Mouse (Mus musculus) ES-Bruce4 (cell line): Measurements from ENCODE around the gene Ctbp2.

Experiments
- CTCF ChIP-seq: IDR thresholded peaks from one replicate; pipeline ENCODE4 v1.8.1; 2011; ENCODE audit warnings: low read depth, low read length
- EP300 ChIP-seq: IDR thresholded peaks from 2 replicates; pipeline ENCODE4 v1.6.1; 2011; ENCODE audit warnings: low read depth, low read length; ENCODE audit not compliant: insufficient read depth

- TF ChIP-seq EP300: no peak
- no peak for TF ChIP-seq CTCF
Measured at GRCm38 (mm10) chr7:133037618-133038017, 86.5 kb downstream of the Ctbp2 start.
